Mouse (Mus musculus) embryo, embryonic 10.5 days (tissue): ENCODE data around the gene Gm49601.

Source experiments
- DNase-seq: peaks from one replicate; pipeline ENCODE4 v3.0.0-alpha.2; 2015; ENCODE audit warnings: low spot score

Gm49601 gene

DNA sequence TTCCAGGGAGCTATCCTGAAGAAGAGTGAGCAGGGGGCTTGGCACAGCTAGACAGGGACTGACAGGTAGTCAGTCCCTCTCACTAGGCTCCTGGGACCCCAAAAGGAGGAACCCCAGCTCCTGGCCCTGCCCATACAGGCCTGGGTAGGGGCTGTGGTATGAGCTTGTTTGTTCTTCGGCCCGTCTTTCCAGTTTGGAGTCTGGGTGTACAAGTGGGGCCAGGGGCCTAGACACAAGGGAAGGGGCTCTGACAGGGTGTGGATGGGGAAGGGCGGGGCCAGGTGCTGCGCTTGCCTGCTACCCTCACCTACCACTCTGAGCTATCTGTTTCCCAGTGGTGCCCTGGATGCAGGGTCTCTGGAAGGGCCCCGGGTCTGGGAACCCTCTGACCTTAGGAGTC lies 20.5 kb downstream of the Gm49601 start:
- DNase-seq, result no peak

- DNase-seq, result no peak
Observed at GRCm38 (mm10) chr16:18604267-18604701, 21.9 kb downstream of the Gm49601 start.

- no peak for DNase-seq
Observed at GRCm38 (mm10) chr16:18601447-18601846, 24.8 kb downstream of the Gm49601 start.

DNA sequence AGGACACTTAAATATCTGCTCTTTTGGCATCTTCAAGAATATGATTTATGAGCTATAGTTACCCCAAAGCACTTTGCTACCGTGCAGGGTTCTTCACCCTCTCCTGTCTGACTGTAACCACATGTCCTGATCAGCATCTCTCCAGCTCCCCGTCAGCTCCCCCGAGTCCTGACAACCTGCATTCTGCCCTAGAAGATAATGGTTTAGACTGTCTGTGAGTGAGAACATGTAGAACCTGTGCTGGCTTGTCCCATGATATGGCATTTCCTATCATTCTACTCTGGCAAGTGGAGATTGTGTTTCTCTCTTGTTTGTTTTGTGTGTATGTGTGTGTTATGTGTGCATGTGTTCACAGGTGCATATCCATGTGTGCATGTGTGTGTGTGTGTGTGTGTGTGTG lies 28.2 kb downstream of the Gm49601 start:
- no peak for DNase-seq

- DNase-seq, result no peak
Observed at GRCm38 (mm10) chr16:18596255-18596654, 30.0 kb downstream of the Gm49601 start.

DNA sequence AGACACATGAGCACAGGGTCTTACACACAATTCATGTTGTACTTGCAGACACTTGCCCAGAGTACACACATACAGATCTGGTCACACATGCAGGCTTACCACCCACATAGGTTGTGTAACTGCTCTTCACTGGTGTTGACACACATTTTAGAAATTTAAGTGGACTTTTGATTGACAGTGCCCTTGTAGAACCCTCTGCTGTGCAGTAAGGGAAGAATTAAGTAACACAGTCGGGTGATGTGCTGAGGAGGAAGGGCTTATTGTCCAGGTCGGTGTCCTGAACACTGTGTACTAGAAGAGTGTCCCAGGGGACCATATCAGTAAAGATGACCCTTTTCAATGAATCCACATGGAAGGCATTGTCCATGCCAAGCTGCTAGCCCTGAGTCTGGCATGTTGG lies 32.3 kb downstream of the Gm49601 start:
- DNase-seq, result no peak

DNA sequence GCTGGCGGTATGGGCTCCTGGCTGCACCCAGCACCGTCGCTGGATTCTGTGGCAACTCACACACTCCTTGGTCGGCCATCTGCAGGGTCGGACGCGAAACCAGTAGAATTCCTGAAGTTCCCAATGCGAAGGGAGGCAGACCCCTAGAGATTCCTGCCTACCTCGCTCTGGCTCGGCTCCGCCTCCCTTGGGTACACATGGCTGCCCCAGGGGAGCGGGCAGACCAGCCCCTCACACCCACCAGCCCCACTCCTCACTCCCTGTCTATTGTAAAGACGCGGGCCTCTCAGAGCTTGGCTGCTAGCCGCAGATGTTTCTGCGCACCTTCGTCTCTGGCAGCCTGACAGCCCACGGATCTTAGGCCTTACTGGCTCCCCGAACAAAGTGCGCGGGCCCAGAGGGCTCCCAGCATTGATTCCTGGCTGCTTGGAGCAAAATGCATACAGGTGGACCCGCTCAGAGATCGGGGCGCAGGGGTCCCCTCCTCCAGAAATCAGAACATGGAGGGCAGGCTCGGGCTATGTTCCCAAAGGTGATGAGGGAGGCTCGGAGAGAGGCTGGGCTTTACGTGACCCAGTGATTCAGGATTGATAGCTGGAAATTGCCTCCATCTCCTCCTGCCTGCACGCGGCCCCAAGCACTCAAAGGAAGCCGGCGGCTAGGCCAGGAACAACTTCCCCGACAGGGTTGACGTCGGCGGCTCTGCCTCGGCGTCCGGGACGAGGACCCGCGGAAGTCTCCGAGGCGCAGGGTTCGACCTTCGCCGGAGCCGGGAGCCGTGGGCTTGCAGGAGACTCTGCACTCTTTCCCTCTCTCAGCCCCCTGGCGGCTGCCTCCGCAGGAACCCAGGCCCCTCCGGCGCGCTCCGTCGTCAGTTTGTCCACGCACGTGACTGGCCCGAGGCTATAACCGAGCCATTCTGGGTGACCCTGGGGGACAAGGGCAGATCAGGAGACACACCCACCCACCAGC lies 34.9 kb downstream of the Gm49601 start:
- DNase-seq, result no peak

DNA sequence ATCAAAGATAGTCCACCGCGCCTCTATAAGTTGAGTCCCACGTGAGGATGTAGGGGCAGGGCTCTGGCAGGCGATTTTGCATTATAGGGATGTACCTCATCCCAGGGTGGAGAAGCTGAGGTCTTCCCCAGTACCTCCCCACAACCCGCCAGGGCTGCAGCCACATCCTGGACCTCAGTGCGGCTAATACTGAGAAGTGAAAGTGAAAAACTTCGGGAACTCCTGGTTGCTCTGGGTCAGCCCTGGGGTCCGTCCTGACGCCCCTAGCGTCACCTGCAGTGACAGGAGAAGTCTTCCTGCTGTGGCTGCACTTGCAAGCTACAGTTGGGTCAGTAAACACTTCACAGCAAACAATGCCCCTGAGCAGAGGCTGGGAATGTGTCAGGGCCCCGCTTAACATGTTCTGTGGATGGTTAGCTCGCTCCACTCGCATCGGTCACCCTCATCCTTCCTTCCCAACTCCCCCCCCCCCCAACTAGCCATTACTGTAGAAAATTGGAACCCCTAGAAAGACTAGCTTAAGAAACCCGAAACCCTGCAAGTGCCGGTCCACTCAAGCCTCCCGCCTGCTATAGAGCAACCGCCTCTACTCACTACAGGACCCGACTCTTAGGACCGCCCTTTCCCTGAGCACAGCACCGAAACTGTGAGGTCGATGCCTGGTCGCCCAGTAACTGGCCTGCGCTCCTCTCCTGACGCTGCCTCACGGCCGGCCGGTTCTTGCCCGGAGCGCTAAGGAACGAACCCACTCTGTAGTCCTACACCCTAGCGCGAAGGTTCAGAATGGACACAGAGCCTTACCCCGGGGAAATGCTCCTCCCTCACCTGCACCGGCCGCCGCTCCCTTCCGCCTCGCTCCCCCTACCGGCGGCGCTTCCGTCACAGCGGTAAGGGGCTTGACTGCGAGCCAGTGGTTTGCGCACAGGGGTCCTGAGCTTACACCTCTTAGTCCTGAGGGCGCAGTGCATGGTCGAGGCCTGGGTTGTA lies 36.1 kb downstream of the Gm49601 start, which contains the start of gene Tbx1:
Tbx1 (minus strand) TSS at position 868 of the 987 bp plus-strand sequence.
- no peak for DNase-seq

DNA sequence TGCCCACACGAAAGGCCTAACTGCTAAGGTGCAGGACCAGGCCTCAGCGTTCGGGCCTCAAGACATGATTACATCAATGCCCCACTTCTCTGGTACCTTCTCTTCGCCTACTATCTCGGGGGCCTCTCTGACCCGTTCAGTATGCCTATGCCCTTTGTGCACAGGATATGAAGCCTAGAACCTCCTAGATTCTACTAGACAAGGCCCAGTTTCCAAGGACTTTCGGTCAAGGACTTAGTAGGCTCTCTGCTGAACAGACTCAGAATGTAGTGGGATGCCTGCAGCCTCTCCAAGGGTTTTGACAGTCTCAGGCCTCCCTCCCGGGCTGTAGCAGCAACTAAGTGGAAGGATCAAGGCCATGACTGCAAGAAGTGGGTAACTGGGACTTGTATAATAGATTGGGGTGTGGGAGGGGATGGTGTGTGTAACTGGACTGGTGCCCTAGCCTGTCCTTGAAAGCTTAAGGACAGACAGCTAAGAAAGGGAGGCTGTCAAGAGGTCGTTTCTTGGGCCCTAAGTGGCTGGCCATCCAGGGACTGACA lies 37.1 kb downstream of the Gm49601 start:
- DNase-seq, result peak; percentile 24

GRCm38 (mm10) chr16:18588738-18589055 lies 37.5 kb downstream of the Gm49601 start:
- DNase-seq, result peak; percentile 18

GRCm38 (mm10) chr16:18587847-18588737 lies 38.1 kb downstream of the Gm49601 start:
- peak; percentile 62 for DNase-seq

DNA sequence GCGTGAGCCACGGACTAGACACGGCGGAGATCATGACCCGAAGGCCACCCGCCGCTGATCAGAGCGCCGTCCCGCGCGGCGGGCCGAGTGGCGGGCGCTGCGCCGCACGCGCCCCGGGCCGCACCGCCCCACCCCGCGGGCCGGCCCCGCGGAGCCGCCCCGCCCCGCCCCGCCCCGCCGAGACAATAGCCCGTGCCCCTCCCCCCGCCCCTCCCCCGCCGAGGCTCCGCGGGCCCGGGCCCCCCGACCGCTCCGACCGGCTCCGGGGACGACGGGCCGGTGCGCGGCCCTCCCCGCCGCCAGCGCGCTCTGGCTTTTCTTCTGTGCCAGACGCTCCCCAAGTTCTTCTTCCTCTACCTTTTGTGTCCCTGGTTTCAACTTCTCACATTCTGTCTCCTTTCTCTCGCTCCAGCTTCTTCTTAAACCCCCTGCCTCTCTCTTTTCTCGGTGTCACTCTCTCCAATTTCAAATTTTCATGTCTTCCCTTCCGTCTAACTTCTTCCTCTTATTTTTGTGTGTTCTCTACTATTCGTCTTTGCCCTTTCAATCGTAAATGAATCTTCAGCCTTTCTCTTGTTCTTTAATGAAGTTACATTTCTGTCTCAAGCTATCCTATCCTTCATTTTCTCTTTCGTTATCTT lies 39.2 kb downstream of the Gm49601 start:
- peak; percentile 52 for DNase-seq

DNA sequence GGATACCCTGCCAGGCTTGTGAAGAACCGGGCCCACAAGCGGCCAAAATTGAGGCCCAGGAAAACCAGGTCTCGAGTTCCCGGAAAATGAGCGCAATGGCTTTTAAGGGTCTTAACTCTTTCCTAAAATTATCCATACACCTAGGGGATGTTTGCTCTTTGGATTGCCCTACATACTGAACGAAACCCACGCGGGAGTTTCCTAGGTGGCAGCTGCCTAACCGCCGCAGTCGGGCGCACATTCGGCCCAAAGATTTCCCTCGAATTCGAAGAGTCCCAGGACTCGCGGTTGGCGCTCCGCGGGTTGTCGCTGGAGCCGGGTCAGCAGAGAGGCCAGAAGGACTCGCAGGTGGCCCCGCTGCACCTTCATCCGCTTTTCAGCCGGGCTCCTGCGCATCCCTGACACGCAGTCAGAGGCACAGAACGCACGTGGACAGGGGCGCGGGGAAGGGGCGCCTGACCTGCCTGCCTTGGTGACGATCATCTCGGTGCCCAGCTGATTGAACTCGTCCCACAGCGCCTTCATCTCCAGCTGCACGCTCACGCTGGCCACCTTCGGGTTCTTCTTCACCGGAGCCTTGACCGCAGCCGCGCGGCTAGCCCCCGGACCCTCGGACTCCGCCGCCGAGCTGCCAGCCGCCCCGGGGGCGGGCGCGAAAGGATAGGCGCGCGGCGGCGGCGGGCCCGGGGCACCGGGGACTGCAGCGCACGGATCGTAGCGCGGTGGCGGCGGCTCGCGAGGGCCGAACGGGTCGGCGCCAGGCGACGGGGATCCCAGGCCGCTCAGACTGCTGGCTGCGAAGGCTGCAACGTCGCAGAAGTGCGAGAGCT lies 39.9 kb downstream of the Gm49601 start:
- peak; percentile 40 for DNase-seq

DNA sequence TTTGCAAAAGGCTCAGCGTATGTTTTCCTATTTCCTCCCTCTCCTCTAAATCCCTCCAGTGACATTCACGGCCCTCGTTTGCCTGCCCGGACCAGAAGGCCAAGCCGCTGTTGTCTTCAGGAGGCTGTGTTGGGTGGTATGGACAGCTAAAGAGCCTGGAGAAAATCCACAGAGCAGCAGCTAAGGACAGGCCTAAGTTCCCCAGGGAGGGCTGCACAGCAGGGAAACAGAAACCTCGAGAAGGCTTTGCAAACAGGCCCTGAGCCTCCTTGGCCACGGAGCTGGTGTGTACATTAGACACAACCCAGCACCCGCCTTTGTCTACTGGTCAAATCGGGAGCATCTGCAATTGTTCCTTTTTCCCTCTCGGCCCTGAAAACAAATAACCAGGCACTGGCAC lies 40.6 kb downstream of the Gm49601 start:
- peak; percentile 64 for DNase-seq

DNA sequence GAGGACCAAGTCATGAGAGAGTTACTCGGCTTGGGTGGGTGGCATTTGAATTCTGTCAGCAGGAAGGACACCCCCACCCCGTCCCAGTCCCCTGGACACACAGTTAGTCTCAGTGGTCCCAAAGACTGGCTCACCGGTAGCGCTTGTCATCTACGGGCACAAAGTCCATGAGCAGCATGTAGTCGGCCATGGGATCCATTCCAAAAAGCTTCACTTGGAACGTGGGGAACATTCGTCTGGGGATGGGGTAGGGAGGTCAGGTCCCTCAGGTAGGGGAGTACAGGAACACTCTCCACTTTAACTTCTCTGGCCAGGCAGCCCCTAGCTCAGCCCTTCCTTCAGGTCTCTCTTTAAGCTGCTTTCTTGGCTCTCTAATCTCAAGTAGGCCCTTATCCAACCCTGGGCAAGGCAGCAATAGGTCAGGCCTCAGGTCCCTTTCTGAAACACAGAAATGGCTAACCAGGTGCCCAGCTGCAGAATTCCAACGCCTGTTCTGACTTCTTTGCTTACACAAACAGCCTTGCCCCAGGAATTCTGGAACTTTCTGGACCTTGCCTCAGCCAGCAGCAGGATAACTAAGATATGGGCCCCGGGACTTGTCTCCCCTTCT lies 41.2 kb downstream of the Gm49601 start:
- DNase-seq, result peak; percentile 38

GRCm38 (mm10) chr16:18583673-18584357 lies 42.4 kb downstream of the Gm49601 start:
- no peak for DNase-seq

DNA sequence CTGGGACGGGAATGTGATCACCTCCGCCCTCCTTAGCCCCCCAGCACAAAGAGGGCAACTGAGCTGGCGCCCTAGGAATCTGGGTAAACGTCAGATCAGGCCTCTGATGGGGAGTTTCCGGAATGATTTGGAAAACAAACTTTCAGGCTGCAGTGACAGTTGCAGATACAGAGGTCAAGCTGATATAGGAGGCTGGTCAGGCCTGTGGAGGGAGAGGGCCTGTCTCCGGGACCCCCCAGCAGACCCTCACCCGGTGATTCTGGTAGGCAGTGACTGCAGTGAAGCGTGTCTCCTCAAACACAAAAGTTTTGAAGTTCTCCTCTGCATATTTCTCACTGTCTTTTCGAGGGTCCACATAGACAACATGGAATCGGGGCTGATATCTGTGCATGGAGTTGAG lies 43.1 kb downstream of the Gm49601 start:
- DNase-seq, result no peak

- peak; percentile 40 for DNase-seq
Observed at GRCm38 (mm10) chr16:18582426-18583148, 43.6 kb downstream of the Gm49601 start.
